Mouse (Mus musculus) kidney, postnatal 0 days (tissue): ENCODE measurements at regions not wholly inside any gene's neighbourhood (a gene's known extent, or its start where the extent isn't known, plus 50 kb on each side); places are given as distances from the start of the nearest gene placed in this dataset.

Source experiments
- ATAC-seq: fragments of 200-750 bp; cut with Nextera tagmentation; replicated peaks from 2 replicates; pipeline ENCODE4 v1.8.0; 2017; ENCODE audit warnings: low read depth, moderate number of reproducible peaks, moderate TSS enrichment, moderate library complexity; ENCODE audit not compliant: low FRiP score
- DNase-seq: peaks from one replicate; pipeline ENCODE4 v3.0.0-alpha.2; 2016; ENCODE audit warnings: low spot score
- H3K27ac ChIP-seq: fragments of 300-500 bp; sonication (generic); 2 replicates; pipeline ENCODE4 v1.5.1; 2014; ENCODE audit warnings: mild to moderate bottlenecking
- H3K27me3 ChIP-seq: fragments of 300-500 bp; sonication (generic); 2 replicates; pipeline ENCODE4 v1.6.1; 2014; ENCODE audit warnings: low read length, mixed read lengths; ENCODE audit not compliant: insufficient read depth
- H3K36me3 ChIP-seq: fragments of 300-500 bp; sonication (generic); 2 replicates; pipeline ENCODE4 v1.6.1; 2014; ENCODE audit warnings: low read length, mixed read lengths; ENCODE audit not compliant: insufficient read depth
- H3K4me1 ChIP-seq: fragments of 300-500 bp; sonication (generic); replicated peaks from 2 replicates; pipeline ENCODE4 v1.6.1; 2014; ENCODE audit warnings: antibody characterized with exemption, low read length, mixed read lengths; ENCODE audit not compliant: insufficient read depth
- H3K4me2 ChIP-seq: fragments of 300-500 bp; sonication (generic); 2 replicates; pipeline ENCODE4 v1.6.1; 2014; ENCODE audit warnings: mild to moderate bottlenecking, low read length, moderate library complexity, mixed read lengths
- H3K4me3 ChIP-seq: fragments of 300-500 bp; sonication (generic); replicated peaks from 2 replicates; pipeline ENCODE4 v1.5.1; 2014; ENCODE audit warnings: low read depth, low read length
- H3K9ac ChIP-seq: fragments of 300-500 bp; sonication (generic); 2 replicates; pipeline ENCODE4 v1.6.1; 2014; ENCODE audit warnings: low read depth, low read length
- H3K9me3 ChIP-seq: fragments of 300-500 bp; sonication (generic); replicated peaks from 2 replicates; pipeline ENCODE4 v1.6.1; 2016; ENCODE audit warnings: low read length, inconsistent platforms, mixed read lengths
- CTCF ChIP-seq: IDR thresholded peaks from 2 replicates; pipeline ENCODE4 v1.5.1; 2016; ENCODE audit warnings: antibody characterized with exemption, low read depth, mild to moderate bottlenecking, moderate library complexity
- WGBS: fragments of 180-500 bp; shearing (Covaris S2); extraction: QIAGEN DNeasy Blood & Tissue Kit; methylation state at CpG from one replicate; pipeline ENCODE4 v1.1.7; 2014; 5-methylcytosine and 5-hydroxymethylcytosine counted together

DNA sequence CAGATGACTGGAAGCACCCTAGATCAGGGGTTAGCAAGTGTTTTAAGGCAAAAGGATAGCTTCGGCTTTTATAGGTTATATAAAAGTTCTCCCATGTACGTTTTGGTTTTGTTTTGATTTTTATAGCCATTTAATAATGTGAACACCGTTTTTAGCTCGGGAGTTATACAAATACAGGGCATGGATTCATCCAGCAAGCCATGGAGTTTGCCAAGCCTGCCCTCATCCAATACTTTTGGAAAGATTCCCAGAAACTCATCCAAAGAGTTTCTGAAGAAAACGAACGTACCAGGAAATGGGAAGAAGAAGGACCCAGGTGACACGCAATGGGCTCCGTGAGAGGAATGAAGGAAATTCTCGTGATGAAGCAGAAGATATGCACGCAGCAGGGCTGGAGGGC, 133.6 kb upstream of the Phactr1 start:
- DNase-seq (no peak), ATAC-seq (no peak)
- WGBS = 77% methylated on average over 10 of the region's 10 CpGs
- H3K27ac ChIP-seq = no peak overlapping the region
- no peaks in the 10 kb centered on the region for H3K36me3 ChIP-seq
- H3K9ac ChIP-seq = no peak overlapping the region
- H3K27me3 ChIP-seq = no peaks in the 10 kb centered on the region
- H3K4me3 ChIP-seq = no peak overlapping the region
- no peaks in the 10 kb centered on the region for H3K4me1 ChIP-seq
- H3K9me3 ChIP-seq = no peaks in the 10 kb centered on the region
- no peak overlapping the region for H3K4me2 ChIP-seq
- TF ChIP-seq CTCF = no peak

DNA sequence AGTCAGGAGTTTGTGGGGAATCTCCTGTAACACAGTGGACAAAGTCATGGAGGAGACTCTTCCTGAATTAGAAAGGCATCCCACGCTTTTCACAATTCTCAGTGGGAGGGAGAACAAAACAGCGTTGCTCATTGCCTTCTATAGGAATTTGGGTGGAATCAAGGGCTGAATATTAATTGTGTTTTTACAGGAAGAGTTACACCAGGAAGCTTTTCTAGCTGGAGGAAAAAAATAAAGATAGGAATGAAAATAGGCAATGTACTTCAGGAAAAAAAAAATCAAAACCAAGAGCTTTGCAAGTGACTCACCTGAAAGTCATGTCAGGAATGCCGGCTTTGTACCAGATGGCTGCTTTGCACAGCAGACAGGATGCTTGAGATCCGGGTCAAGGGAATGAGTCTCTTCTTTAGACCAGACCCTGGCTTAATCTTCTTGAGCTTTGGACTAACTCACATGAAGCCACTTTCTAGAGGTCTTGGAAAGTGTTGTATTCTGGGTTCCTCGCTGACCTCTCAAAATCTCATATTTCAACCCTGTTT, 131.3 kb upstream of the Phactr1 start:
- no peak for TF ChIP-seq CTCF
- Histone ChIP-seq H3K4me3 (no peak overlapping the region), H3K4me1 (no peaks in the 10 kb centered on the region), H3K36me3 (no peaks in the 10 kb centered on the region), H3K9ac (no peak overlapping the region), H3K27ac (no peak overlapping the region), H3K27me3 (no peaks in the 10 kb centered on the region), H3K9me3 (no peaks in the 10 kb centered on the region), H3K4me2 (no peak overlapping the region)
- 55% methylated on average over 5 of the region's 5 CpGs for WGBS
- DNase-seq = peak; percentile 47
- no peak for ATAC-seq

DNA sequence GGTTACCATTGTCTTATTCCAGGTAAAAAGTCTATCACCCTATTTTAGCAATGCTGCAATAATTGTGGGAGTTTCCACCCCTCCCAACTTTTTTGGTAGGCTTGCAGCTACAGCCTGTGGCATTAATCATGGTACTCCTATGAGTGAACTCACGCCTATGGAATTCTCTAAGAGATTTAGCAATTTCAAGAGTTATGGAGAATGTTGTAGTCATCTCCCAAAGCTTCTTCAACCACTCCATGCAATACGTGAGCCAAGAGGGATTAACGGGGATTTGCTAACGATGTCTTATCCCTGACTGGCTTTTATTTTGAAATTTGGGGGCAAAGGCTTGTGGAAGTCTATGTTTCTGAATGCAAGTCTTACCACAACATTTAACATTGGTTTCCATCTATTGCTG, 125.5 kb upstream of the Phactr1 start:
- ATAC-seq (no peak), DNase-seq (no peak)
- H3K4me1 ChIP-seq = no peaks in the 10 kb centered on the region
- H3K9me3 ChIP-seq = no peaks in the 10 kb centered on the region
- no peak for TF ChIP-seq CTCF
- H3K27me3 ChIP-seq = no peaks in the 10 kb centered on the region
- H3K36me3 ChIP-seq = no peaks in the 10 kb centered on the region
- no peak overlapping the region for H3K9ac ChIP-seq
- H3K4me2 ChIP-seq = no peak overlapping the region
- H3K27ac ChIP-seq = no peak overlapping the region
- no peak overlapping the region for H3K4me3 ChIP-seq
- 92% methylated on average over 4 of the region's 4 CpGs for WGBS

DNA sequence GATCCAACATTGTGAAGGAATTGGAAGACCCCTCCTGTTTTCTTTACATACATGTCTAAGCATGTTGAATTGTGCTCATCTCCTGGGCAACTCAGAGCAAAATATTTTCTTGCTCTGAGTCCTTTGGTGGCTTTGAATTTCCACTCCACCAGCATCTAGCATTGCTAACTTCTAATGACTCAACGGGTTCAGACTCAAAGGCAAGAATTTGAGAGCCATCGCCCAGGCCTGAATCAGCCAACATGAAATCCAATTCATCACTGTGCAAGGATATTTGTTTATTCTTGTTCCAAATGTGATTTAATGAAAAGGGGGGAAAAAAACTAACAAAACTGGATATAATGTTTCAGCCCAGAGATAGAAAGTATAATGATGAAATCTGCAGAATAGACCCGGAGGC, 121.9 kb upstream of the Phactr1 start:
- 88% methylated on average over 3 of the region's 3 CpGs for WGBS
- no peak for TF ChIP-seq CTCF
- no peak overlapping the region for H3K27ac ChIP-seq
- no peaks in the 10 kb centered on the region for H3K36me3 ChIP-seq
- no peaks in the 10 kb centered on the region for H3K4me1 ChIP-seq
- no peaks in the 10 kb centered on the region for H3K27me3 ChIP-seq
- DNase-seq (no peak), ATAC-seq (no peak)
- H3K4me2 ChIP-seq = no peak overlapping the region
- no peak overlapping the region for H3K4me3 ChIP-seq
- H3K9ac ChIP-seq = no peak overlapping the region
- H3K9me3 ChIP-seq = no peaks in the 10 kb centered on the region

DNA sequence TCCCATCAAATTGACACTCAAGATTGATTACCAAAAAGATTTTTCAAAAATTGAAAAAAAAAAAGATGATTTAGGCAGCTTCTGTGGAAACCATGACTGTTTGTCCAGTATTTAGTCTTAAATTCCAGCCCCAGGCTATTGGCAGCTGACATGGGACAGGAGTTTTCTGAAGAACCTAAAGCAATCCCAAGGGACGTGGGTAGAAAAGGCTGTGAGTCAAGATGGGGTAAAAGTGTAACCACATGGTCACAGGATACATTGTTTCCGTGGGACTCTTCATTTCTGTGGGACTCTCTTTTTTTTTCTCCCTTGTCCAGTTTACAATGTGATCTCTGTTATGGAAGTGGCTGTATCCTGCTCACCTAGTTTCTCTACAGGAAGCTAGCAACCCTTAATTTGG, 119.0 kb upstream of the Phactr1 start:
- H3K9me3 ChIP-seq = no peaks in the 10 kb centered on the region
- WGBS = 79% methylated on average over 2 of the region's 2 CpGs
- no peak for TF ChIP-seq CTCF
- H3K4me3 ChIP-seq = no peak overlapping the region
- DNase-seq = no peak
- H3K27ac ChIP-seq = no peak overlapping the region
- H3K4me2 ChIP-seq = no peak overlapping the region
- H3K4me1 ChIP-seq = no peaks in the 10 kb centered on the region
- H3K9ac ChIP-seq = no peak overlapping the region
- no peaks in the 10 kb centered on the region for H3K27me3 ChIP-seq
- no peaks in the 10 kb centered on the region for H3K36me3 ChIP-seq
- ATAC-seq = no peak

DNA sequence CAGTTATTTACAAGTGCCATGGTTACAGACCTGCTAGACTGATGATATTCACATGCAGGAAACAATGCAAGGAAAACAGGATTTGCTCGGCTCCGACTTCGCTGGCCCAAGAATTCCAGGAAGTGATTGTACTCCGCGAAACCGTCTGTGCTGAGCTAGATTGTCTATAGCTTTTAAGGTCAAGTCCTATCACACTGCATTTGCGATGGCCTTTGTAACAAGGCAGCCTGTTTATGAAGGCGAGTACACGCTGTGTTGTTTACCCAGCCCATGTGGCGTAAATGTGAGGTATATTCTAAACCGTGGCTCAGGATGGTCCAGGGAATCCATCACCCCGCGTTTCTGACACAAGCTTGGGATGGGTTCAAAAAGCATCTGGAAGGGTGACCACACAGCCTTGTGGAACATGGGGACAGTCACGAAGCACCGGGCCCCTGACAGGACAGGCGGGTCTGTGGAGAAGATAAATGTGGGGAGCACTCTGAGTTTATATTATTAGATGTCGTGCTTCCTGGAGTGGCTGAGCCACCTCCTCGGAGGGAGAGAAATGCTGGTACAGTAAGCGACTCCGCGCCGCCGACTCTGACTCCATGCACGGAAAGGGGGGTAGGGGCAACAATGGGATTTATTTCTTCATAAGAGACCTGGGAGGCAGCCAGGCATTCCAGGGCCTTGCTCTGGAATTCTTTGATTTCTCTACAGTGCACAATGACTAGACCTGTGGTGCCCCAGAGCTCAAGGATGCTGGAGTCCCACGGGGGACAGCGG, 114.9 kb upstream of the Phactr1 start:
- Histone ChIP-seq H3K4me1 (no peaks in the 10 kb centered on the region), H3K36me3 (no peaks in the 10 kb centered on the region), H3K4me3 (no peak overlapping the region), H3K27ac (no peak overlapping the region), H3K27me3 (no peaks in the 10 kb centered on the region), H3K9me3 (no peaks in the 10 kb centered on the region), H3K4me2 (no peak overlapping the region), H3K9ac (no peak overlapping the region)
- peak; percentile 52; the same call in 1 of the 2 replicates for ATAC-seq
- DNase-seq = peak; percentile 69
- no peak for TF ChIP-seq CTCF
- 62% methylated on average over 26 of the region's 26 CpGs for WGBS
